Mouse (Mus musculus) forebrain, postnatal 0 days (tissue): ENCODE results near the gene Eomes. TPM values are rescaled to one million over a fixed set of nuclear protein-coding genes. Genes with fewer than 3 reads are reported as not detected.

Experiments used
- ATAC-seq: fragments of 200-750 bp; cut with Nextera tagmentation; 2 replicates; pipeline ENCODE4 v1.8.0; 2017; ENCODE audit warnings: mild to moderate bottlenecking, moderate library complexity
- DNase-seq: peaks from one replicate; pipeline ENCODE4 v3.0.0-alpha.2; 2015
- H3K27ac ChIP-seq: fragments of 300-500 bp; sonication (generic); 2 replicates; pipeline ENCODE4 v1.5.1; 2014; ENCODE audit warnings: low read depth, mild to moderate bottlenecking, antibody characterized with exemption, low read length, moderate library complexity, mixed read lengths
- H3K27me3 ChIP-seq: fragments of 300-500 bp; sonication (generic); 2 replicates; pipeline ENCODE4 v1.6.1; 2014; ENCODE audit warnings: mild to moderate bottlenecking, low read length, mixed read lengths; ENCODE audit not compliant: insufficient read depth
- H3K36me3 ChIP-seq: fragments of 300-500 bp; sonication (generic); 2 replicates; pipeline ENCODE4 v1.6.1; 2014; ENCODE audit warnings: mild to moderate bottlenecking, moderate library complexity; ENCODE audit not compliant: insufficient read depth
- H3K4me1 ChIP-seq: fragments of 300-500 bp; sonication (generic); 2 replicates; pipeline ENCODE4 v1.6.1; 2014; ENCODE audit warnings: antibody characterized with exemption; ENCODE audit not compliant: insufficient read depth
- H3K4me2 ChIP-seq: fragments of 300-500 bp; sonication (generic); 2 replicates; pipeline ENCODE4 v1.6.1; 2014; ENCODE audit warnings: low read depth, mild to moderate bottlenecking, moderate library complexity
- H3K4me3 ChIP-seq: fragments of 300-500 bp; sonication (generic); 2 replicates; pipeline ENCODE4 v1.5.1; 2014; ENCODE audit warnings: low read depth, low read length, mixed read lengths
- H3K9ac ChIP-seq: fragments of 300-500 bp; sonication (generic); 2 replicates; pipeline ENCODE4 v1.6.1; 2014; ENCODE audit warnings: mild to moderate bottlenecking
- H3K9me3 ChIP-seq: fragments of 300-500 bp; sonication (generic); 2 replicates; pipeline ENCODE4 v1.6.1; 2016; ENCODE audit warnings: low read length
- CTCF ChIP-seq: sonication (generic); IDR thresholded peaks from 2 replicates; pipeline ENCODE4 v1.5.1; 2016; ENCODE audit warnings: antibody characterized with exemption, control low read depth, low read depth
- WGBS: fragments of 180-500 bp; shearing (Covaris S2); extraction: QIAGEN DNeasy Blood & Tissue Kit; methylation state at CpG from one replicate; pipeline ENCODE4 v1.1.7; 2014; 5-methylcytosine and 5-hydroxymethylcytosine counted together
- polyA plus RNA-seq: library from polyadenylated mRNA; unstranded; fragments of >200 nt; fragmentation: Nextera tagmentation; extraction: Ambion mirVana; gene quantifications from 2 replicates; pipeline ENCODE4 v1.2.1, GENCODE M21; 2015
- total RNA-seq: library from RNA; depleted of rRNA; stranded (reverse); fragments of >200 nt; gene quantifications from 2 replicates; pipeline ENCODE4 v1.2.3, GENCODE M21; 2014

Eomes gene
- total and polyA plus RNA-seq, 2 experiments from 2014 or later: 4.9 to 11.8 TPM

DNA sequence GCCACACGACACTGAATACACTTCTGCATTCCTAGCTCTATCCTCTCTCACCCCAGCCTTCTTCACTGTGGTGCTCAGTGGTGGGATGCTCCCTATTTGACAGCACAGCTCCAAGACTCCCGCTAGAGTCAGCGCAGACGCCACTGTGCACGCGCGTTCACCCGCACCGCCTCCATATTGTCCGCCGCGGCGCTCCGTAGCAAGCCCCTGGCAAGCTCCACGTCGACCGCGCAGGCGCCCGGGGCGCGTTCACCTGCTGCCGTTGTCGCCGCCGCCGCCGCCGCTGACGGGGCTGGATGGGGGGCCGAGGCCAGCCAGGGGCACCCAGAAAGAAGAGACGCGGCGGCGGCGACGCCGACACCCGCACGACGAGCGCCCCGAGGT lies 28.0 kb downstream of the Eomes start, which contains the start of gene Golga4:
Gene Golga4, plus strand, starts transcription at position 248 of the 384 bp plus-strand sequence.
- H3K9me3 ChIP-seq: no peaks in the 10 kb centered on the region
- H3K9ac ChIP-seq: peak within 1 kb of the TSS; percentile 95
- H3K4me1 ChIP-seq: peaks cover 24% of the 10 kb centered on the region
- DNase-seq (peak; percentile 96), ATAC-seq (peak; percentile 99)
- peak; percentile 18; the same call in 1 of the 2 replicates for TF ChIP-seq CTCF
- H3K27ac ChIP-seq: peak within 1 kb of the TSS; percentile 86
- no peaks in the 10 kb centered on the region for H3K36me3 ChIP-seq
- H3K27me3 ChIP-seq: no peaks in the 10 kb centered on the region
- WGBS: 6% methylated on average over 43 of the region's 43 CpGs
- peak within 1 kb of the TSS; percentile 98 for H3K4me3 ChIP-seq
- peak within 1 kb of the TSS; percentile 100 for H3K4me2 ChIP-seq

DNA sequence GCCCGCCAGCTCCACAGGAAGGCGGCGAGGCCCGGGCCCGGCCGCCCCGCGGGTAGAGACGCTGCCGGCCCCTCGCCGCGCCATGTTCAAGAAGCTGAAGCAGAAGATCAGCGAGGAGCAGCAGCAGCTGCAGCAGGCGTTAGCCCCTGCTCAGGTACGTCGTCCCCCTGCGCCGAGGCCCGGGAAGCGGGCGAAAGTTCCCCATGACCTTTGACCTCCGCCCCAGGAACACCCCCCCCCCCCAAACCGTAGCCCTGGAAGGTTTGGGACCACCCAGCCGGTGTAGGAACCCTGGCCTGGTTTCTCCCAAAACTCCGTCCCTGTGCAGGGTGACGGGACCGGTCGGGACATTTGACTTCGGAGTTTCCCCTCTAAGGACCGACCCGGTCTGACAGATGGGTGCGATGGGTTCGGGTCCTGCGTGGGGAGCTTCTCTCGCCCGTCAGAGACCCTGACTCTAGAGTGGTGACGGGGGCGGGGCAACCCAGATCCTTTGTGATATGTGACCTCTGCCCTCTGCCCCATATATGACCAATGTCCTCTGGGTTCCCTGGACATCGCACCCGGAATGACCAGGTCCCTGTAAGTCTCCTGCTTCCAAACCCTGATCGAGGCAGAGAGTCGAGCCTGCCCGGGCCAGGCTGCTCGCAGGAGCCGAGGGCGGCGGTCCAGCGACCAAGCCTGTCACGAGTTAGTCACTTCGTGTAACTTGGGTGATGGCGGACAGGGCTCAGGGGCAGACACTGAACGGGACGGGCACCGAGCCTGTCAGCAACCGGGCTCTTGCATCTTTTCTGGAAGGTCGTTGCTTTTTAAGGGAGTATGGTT lies 28.6 kb downstream of the Eomes start:
- Histone ChIP-seq H3K4me1 (peaks cover 24% of the 10 kb centered on the region), H3K27ac (peak overlapping the region; percentile 86), H3K9ac (peak overlapping the region; percentile 95), H3K27me3 (no peaks in the 10 kb centered on the region), H3K4me3 (peak overlapping the region; percentile 98), H3K4me2 (peak overlapping the region; percentile 100), H3K36me3 (no peaks in the 10 kb centered on the region), H3K9me3 (no peaks in the 10 kb centered on the region)
- under 1% methylated on average over 57 of the region's 57 CpGs for WGBS
- no peak for TF ChIP-seq CTCF
- ATAC-seq (peak; percentile 59), DNase-seq (peak; percentile 23)

DNA sequence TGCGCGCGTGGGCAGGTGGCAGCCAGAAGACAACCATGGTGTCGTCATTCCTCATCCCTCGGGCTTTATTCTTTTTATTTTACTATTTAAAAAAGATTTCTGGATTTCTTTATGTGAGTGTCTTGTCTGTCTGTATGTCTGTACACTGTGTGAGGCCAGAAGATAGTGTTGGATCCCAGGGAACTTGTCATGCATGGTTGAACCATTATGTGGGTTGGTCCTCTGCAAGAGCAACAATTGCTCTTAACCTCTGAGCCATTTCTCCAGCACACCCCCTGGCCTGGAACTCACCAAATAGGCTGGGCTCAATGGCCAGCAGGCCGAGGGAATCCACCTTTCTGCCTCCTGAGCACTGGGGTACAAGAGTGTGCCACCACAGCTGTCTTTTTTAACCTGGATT lies 29.5 kb downstream of the Eomes start:
- Histone ChIP-seq H3K27ac (no peak overlapping the region), H3K4me1 (peaks cover 24% of the 10 kb centered on the region), H3K4me3 (peak overlapping the region; percentile 98; the same call in 1 of the 2 replicates), H3K27me3 (no peaks in the 10 kb centered on the region), H3K9me3 (no peaks in the 10 kb centered on the region), H3K9ac (no peak overlapping the region), H3K4me2 (peak overlapping the region; percentile 100), H3K36me3 (no peaks in the 10 kb centered on the region)
- no peak for DNase-seq
- 72% methylated on average over 6 of the region's 6 CpGs for WGBS
- no peak for TF ChIP-seq CTCF
- ATAC-seq: no peak

DNA sequence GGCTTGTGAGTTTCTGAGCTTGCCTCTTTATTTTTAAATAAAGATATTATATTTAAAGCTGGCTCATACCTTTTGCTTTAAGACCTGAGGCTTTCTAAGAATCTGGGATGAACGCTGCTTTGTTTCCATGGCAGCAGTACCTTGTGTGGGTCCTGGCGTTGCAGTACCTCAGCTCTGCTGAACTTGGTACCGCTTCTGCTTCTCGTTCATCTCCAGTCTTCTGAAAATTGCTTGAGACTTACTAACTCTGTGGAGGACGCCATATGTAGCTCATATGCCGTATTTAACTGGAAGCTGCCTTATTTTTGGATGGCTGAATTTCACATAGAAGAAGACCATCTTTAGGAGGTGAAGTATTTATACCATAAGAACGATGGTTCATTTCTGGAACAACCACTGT lies 30.6 kb downstream of the Eomes start:
- Histone ChIP-seq H3K4me3 (no peak overlapping the region), H3K9me3 (no peaks in the 10 kb centered on the region), H3K4me2 (no peak overlapping the region), H3K36me3 (no peaks in the 10 kb centered on the region), H3K9ac (no peak overlapping the region), H3K4me1 (peaks cover 24% of the 10 kb centered on the region), H3K27me3 (no peaks in the 10 kb centered on the region), H3K27ac (no peak overlapping the region)
- 82% methylated on average over 7 of the region's 7 CpGs for WGBS
- ATAC-seq (no peak), DNase-seq (no peak)
- no peak for TF ChIP-seq CTCF

DNA sequence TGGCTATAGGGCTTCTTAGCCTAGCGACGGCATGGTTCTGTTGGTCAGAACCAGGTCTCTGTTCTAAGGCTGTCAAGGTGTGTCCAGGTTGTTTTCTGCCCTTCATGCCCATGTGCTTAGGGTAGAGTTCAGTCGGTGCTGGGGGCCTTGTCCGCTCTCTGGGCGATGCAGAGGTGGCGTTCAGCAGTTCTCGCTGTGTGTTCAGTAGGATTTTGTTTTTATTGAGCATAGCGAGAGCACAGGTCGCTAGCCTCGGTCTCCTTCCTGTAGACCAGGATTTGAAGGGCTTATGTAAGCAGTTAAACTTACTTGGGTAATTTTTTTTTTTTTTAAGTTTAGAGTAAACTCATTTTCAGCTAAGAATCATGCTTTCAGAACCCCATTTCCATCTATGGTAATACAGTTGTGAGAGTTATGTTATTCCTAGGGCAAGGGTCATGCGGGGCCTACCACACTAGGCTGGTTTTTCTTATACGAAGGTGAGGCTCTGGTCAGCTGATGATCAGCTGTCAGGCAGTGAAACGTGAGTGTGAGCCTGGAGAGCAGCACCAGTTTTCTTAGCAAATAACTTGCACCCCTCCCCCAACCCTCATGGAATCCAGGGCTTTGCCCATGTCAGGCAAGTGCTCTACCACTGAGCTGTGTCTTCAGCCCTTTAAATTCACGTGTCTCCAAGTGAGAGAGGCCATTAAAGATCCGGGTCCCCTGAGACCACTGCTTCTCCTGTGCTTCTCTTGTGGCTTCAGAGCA lies 33.1 kb downstream of the Eomes start:
- Histone ChIP-seq H3K4me3 (no peak overlapping the region), H3K36me3 (peaks cover 11% of the 10 kb centered on the region), H3K9ac (no peak overlapping the region), H3K4me2 (no peak overlapping the region), H3K9me3 (no peaks in the 10 kb centered on the region), H3K27ac (no peak overlapping the region), H3K27me3 (no peaks in the 10 kb centered on the region), H3K4me1 (peaks cover 20% of the 10 kb centered on the region)
- no peak for ATAC-seq
- WGBS: 84% methylated on average over 15 of the region's 15 CpGs
- DNase-seq: no peak
- no peak for TF ChIP-seq CTCF

DNA sequence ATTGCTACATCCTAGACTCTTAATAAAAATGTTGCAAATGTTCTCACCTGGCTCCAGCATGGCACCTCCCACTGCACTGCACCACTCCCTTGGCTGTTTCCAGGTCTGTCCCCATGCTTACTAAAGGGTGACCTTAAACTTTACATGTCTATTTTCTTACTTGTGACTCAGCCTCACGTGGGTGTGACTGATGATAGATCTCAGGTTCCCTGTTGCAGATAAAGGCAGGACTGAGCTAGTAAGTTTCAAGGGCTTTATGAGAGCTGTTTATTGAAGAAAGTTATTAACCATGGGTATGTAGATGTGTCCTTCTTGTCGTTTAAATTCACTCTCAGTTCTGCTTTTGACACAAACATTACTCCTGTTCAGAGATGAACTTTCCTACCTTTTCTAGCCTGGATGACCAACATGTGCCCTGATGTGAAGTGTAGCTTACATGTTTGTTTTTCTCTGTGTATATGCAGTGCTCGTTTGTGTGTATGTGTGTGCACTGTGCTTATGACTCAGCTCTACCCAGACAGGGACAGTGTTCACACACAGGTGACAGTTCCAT lies 34.7 kb downstream of the Eomes start:
- Histone ChIP-seq H3K4me1 (peaks cover 11% of the 10 kb centered on the region; the same call in 1 of the 2 replicates), H3K27ac (no peak overlapping the region), H3K36me3 (peaks cover 11% of the 10 kb centered on the region), H3K27me3 (no peaks in the 10 kb centered on the region), H3K4me3 (no peak overlapping the region), H3K9ac (no peak overlapping the region), H3K4me2 (no peak overlapping the region), H3K9me3 (no peaks in the 10 kb centered on the region)
- TF ChIP-seq CTCF: no peak
- DNase-seq (no peak), ATAC-seq (no peak)
- WGBS: 93% methylated on average over 3 of the region's 3 CpGs
